Mouse (Mus musculus) heart, postnatal 0 days (tissue): ENCODE results near the gene Tcf7. TPM values are rescaled to one million over a fixed set of nuclear protein-coding genes. Genes with fewer than 3 reads are reported as not detected.

Source experiments
- ATAC-seq: fragments of 200-750 bp; cut with Nextera tagmentation; 2 replicates; pipeline ENCODE4 v1.8.0; 2017; ENCODE audit warnings: low read depth, moderate number of reproducible peaks, moderate library complexity; ENCODE audit not compliant: insufficient read depth
- DNase-seq: peaks from one replicate; pipeline ENCODE4 v3.0.0-alpha.2; 2016; ENCODE audit warnings: low spot score
- H3K27ac ChIP-seq: fragments of 300-500 bp; sonication (generic); 2 replicates; pipeline ENCODE4 v1.5.1; 2014; ENCODE audit warnings: low read depth, mild to moderate bottlenecking
- H3K27me3 ChIP-seq: fragments of 300-500 bp; sonication (generic); 2 replicates; pipeline ENCODE4 v1.6.1; 2014; ENCODE audit warnings: low read length, mixed read lengths; ENCODE audit not compliant: control insufficient read depth, insufficient read depth
- H3K36me3 ChIP-seq: fragments of 300-500 bp; sonication (generic); replicated peaks from 2 replicates; pipeline ENCODE4 v1.6.1; 2014; ENCODE audit warnings: low read length, mixed read lengths; ENCODE audit not compliant: control insufficient read depth, insufficient read depth
- H3K4me1 ChIP-seq: fragments of 300-500 bp; sonication (generic); 2 replicates; pipeline ENCODE4 v1.6.1; 2014; ENCODE audit warnings: antibody characterized with exemption; ENCODE audit not compliant: control insufficient read depth, insufficient read depth
- H3K4me2 ChIP-seq: fragments of 300-500 bp; sonication (generic); 2 replicates; pipeline ENCODE4 v1.6.1; 2014; ENCODE audit warnings: low read depth, mild to moderate bottlenecking, low read length, moderate library complexity
- H3K4me3 ChIP-seq: fragments of 300-500 bp; sonication (generic); 2 replicates; pipeline ENCODE4 v1.5.1; 2014; ENCODE audit warnings: low read depth, low read length
- H3K9ac ChIP-seq: fragments of 300-500 bp; sonication (generic); replicated peaks from 2 replicates; pipeline ENCODE4 v1.6.1; 2014; ENCODE audit warnings: low read depth, low read length, mixed read lengths
- H3K9me3 ChIP-seq: fragments of 300-500 bp; sonication (generic); replicated peaks from 2 replicates; pipeline ENCODE4 v1.6.1; 2016; ENCODE audit warnings: low read length; ENCODE audit not compliant: control insufficient read depth
- CTCF ChIP-seq: IDR thresholded peaks from 2 replicates; pipeline ENCODE4 v1.5.1; 2016; ENCODE audit warnings: antibody characterized with exemption, control low read depth, low read depth
- EP300 ChIP-seq: IDR thresholded peaks from 2 replicates; pipeline ENCODE4 v1.6.1; 2016; ENCODE audit warnings: antibody characterized with exemption, low read depth
- WGBS: fragments of 180-500 bp; shearing (Covaris S2); extraction: QIAGEN DNeasy Blood & Tissue Kit; methylation state at CpG from one replicate; pipeline ENCODE4 v1.1.7; 2014; 5-methylcytosine and 5-hydroxymethylcytosine counted together
- polyA plus RNA-seq: library from polyadenylated mRNA; unstranded; fragments of >200 nt; fragmentation: Nextera tagmentation; extraction: Ambion mirVana; gene quantifications from 2 replicates; pipeline ENCODE4 v1.2.1, GENCODE M21; 2015
- total RNA-seq: library from RNA; depleted of rRNA; stranded (reverse); fragments of >200 nt; gene quantifications from 2 replicates; pipeline ENCODE4 v1.2.3, GENCODE M21; 2014; ENCODE audit warnings: low replicate concordance

The Tcf7 gene
- total and polyA plus RNA-seq, 2 experiments from 2014 or later = 0.15 to 1.1 TPM

- no peak for TF ChIP-seq EP300
- TF ChIP-seq CTCF = no peak
- no peak for ATAC-seq
- peaks cover 13% of the 10 kb centered on the region for H3K4me1 ChIP-seq
Measured at GRCm38 (mm10) chr11:52282420-52282773, 417 bp downstream of the Tcf7 start.

GRCm38 (mm10) chr11:52281568-52282328 lies 1.1 kb downstream of the Tcf7 start:
- Histone ChIP-seq H3K4me3 (peak overlapping the region; percentile 62), H3K4me2 (peak overlapping the region; percentile 93; the same call in 1 of the 2 replicates), H3K36me3 (no peaks in the 10 kb centered on the region; the same call in 1 of the 2 replicates), H3K9me3 (no peaks in the 10 kb centered on the region), H3K4me1 (peaks cover 13% of the 10 kb centered on the region), H3K9ac (peak overlapping the region; percentile 67; the same call in 1 of the 2 replicates), H3K27ac (no peak overlapping the region; the same call in 1 of the 2 replicates), H3K27me3 (peaks cover 25% of the 10 kb centered on the region; the same call in 1 of the 2 replicates)
- WGBS = 71% methylated on average over 19 of the region's 19 CpGs
- ATAC-seq (no peak), DNase-seq (no peak)
- TF ChIP-seq EP300 (no peak), CTCF (no peak)

More at GRCm38 (mm10) chr11:52282420-52282773, 417 bp downstream of the Tcf7 start:
- H3K9ac ChIP-seq = peak overlapping the region; percentile 67
- peaks cover 25% of the 10 kb centered on the region; the same call in 1 of the 2 replicates for H3K27me3 ChIP-seq
- H3K4me2 ChIP-seq = peak overlapping the region; percentile 93
- no peaks in the 10 kb centered on the region; the same call in 1 of the 2 replicates for H3K36me3 ChIP-seq
- H3K9me3 ChIP-seq = no peaks in the 10 kb centered on the region
- H3K4me3 ChIP-seq = peak overlapping the region; percentile 62
- no peak for DNase-seq
- WGBS = 4% methylated on average over 17 of the region's 19 CpGs
- no peak overlapping the region for H3K27ac ChIP-seq

- Histone ChIP-seq H3K9me3 (no peaks in the 10 kb centered on the region), H3K27me3 (peaks cover 20% of the 10 kb centered on the region; the same call in 1 of the 2 replicates), H3K36me3 (no peaks in the 10 kb centered on the region; the same call in 1 of the 2 replicates), H3K9ac (no peak overlapping the region; the same call in 1 of the 2 replicates), H3K4me1 (peaks cover 13% of the 10 kb centered on the region), H3K27ac (no peak overlapping the region), H3K4me3 (peak overlapping the region; percentile 62; the same call in 1 of the 2 replicates), H3K4me2 (no peak overlapping the region)
- no peak for ATAC-seq
- TF ChIP-seq CTCF (no peak), EP300 (no peak)
- DNase-seq = no peak
- 91% methylated on average over 11 of the region's 11 CpGs for WGBS
Measured at GRCm38 (mm10) chr11:52280566-52281455, 2.0 kb downstream of the Tcf7 start.

DNA sequence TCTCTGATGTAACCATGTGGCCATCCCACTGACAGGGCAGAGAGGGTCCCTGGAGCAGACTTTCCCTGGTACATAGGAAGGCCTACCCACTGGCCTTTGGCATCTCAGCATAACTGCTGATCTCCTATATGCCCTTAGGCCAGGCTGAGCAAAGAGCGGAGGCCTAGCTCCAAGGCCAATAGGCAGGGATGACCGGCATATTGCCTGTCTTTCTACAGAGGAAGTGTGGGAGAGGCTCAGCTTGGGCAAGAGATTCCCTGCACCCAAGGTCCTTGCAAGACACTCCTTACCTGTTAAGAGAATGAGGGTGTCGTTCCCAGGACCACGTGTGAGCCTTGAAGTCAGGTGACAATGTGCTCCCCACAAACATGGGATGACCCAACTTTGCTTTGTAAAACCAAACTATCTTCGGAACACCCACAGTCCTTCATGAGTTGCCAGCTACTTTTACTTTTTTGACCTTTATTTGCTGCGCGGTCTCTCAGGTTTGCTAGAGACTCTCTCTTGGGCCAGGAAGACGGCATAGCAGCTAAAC lies 3.1 kb downstream of the Tcf7 start:
- TF ChIP-seq EP300 (no peak), CTCF (no peak)
- Histone ChIP-seq H3K9ac (no peak overlapping the region), H3K27me3 (peaks cover 13% of the 10 kb centered on the region; the same call in 1 of the 2 replicates), H3K27ac (no peak overlapping the region), H3K4me1 (peaks cover 17% of the 10 kb centered on the region), H3K36me3 (no peaks in the 10 kb centered on the region; the same call in 1 of the 2 replicates), H3K4me3 (peak overlapping the region; percentile 31; the same call in 1 of the 2 replicates), H3K4me2 (no peak overlapping the region; the same call in 1 of the 2 replicates), H3K9me3 (no peaks in the 10 kb centered on the region)
- DNase-seq = no peak
- no peak for ATAC-seq
- 93% methylated on average over 8 of the region's 8 CpGs for WGBS

DNA sequence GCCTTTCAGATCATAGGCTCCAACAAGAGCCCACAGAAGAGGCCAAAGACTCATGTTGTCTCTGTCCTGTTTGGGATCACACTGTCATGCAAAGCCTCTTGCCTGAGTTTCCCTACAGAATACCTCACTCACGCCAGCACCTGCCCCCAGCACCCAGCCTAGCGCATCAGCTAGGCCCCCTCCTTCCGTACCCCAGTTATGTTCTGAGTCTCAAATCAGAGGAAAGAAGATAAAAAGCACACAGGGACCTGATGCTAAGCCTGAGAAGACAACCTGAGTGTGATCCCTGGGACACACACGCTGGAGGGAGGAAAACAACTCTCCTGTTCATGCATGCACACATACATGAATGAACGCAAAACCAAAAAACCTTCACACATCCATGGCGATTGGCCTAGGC lies 3.8 kb downstream of the Tcf7 start:
- H3K4me1 ChIP-seq = peaks cover 14% of the 10 kb centered on the region; the same call in 1 of the 2 replicates
- H3K9me3 ChIP-seq = no peaks in the 10 kb centered on the region
- 88% methylated on average over 6 of the region's 6 CpGs for WGBS
- H3K36me3 ChIP-seq = no peaks in the 10 kb centered on the region; the same call in 1 of the 2 replicates
- H3K27me3 ChIP-seq = peaks cover 13% of the 10 kb centered on the region; the same call in 1 of the 2 replicates
- ATAC-seq (no peak), DNase-seq (no peak)
- no peak overlapping the region for H3K27ac ChIP-seq
- H3K4me2 ChIP-seq = no peak overlapping the region; the same call in 1 of the 2 replicates
- H3K9ac ChIP-seq = no peak overlapping the region
- TF ChIP-seq EP300 = no peak
- TF ChIP-seq CTCF = no peak
- H3K4me3 ChIP-seq = peak overlapping the region; percentile 31; the same call in 1 of the 2 replicates
